Mouse (Mus musculus) embryonic facial prominence, embryonic 14.5 days (tissue): Measurements from ENCODE around the gene Gm2431. TPM values are rescaled to one million over a fixed set of nuclear protein-coding genes. Genes with fewer than 3 reads are reported as not detected.
"Not testable (repeated sequence)": the region's sequence is repeated elsewhere in the genome, so short reads cannot be mapped to it uniquely, and the experiment has no call there.

Experiments used
- ATAC-seq: fragments of 200-750 bp; cut with Nextera tagmentation; 2 replicates; pipeline ENCODE4 v1.8.0; 2017; ENCODE audit warnings: low read depth, moderate number of reproducible peaks, moderate TSS enrichment
- DNase-seq: peaks from one replicate; pipeline ENCODE4 v3.0.0-alpha.2; 2015; ENCODE audit warnings: low spot score
- H3K27ac ChIP-seq: fragments of 300-500 bp; sonication (generic); replicated peaks from 2 replicates; pipeline ENCODE4 v1.5.1; 2014; ENCODE audit warnings: low read depth, mild to moderate bottlenecking, low read length, moderate library complexity
- H3K27me3 ChIP-seq: fragments of 300-500 bp; sonication (generic); replicated peaks from 2 replicates; pipeline ENCODE4 v1.6.1; 2014; ENCODE audit warnings: low read length; ENCODE audit not compliant: control insufficient read depth, insufficient read depth
- H3K36me3 ChIP-seq: fragments of 300-500 bp; sonication (generic); 2 replicates; pipeline ENCODE4 v1.6.1; 2014; ENCODE audit warnings: low read length, mixed read lengths; ENCODE audit not compliant: control insufficient read depth, insufficient read depth
- H3K4me1 ChIP-seq: fragments of 300-500 bp; sonication (generic); 2 replicates; pipeline ENCODE4 v1.6.1; 2014; ENCODE audit warnings: antibody characterized with exemption, low read length; ENCODE audit not compliant: control insufficient read depth, insufficient read depth
- H3K4me2 ChIP-seq: fragments of 300-500 bp; sonication (generic); 2 replicates; pipeline ENCODE4 v1.6.1; 2014; ENCODE audit warnings: low read depth, mild to moderate bottlenecking, low read length, moderate library complexity, mixed read lengths
- H3K4me3 ChIP-seq: fragments of 300-500 bp; sonication (generic); 2 replicates; pipeline ENCODE4 v1.5.1; 2014; ENCODE audit warnings: low read depth, mild to moderate bottlenecking, low read length
- H3K9ac ChIP-seq: fragments of 300-500 bp; sonication (generic); 2 replicates; pipeline ENCODE4 v1.6.1; 2014; ENCODE audit warnings: low read depth, mild to moderate bottlenecking, low read length, moderate library complexity, mixed read lengths
- H3K9me3 ChIP-seq: fragments of 300-500 bp; sonication (generic); 2 replicates; pipeline ENCODE4 v1.6.1; 2016; ENCODE audit warnings: low read length; ENCODE audit not compliant: control insufficient read depth
- WGBS: fragments of 180-500 bp; shearing (Covaris S2); extraction: QIAGEN DNeasy Blood & Tissue Kit; methylation state at CpG from one replicate; pipeline ENCODE4 v1.1.7; 2014; 5-methylcytosine and 5-hydroxymethylcytosine counted together
- polyA plus RNA-seq: library from polyadenylated mRNA; unstranded; fragments of >200 nt; fragmentation: Nextera tagmentation; extraction: Ambion mirVana; gene quantifications from 2 replicates; pipeline ENCODE4 v1.2.1, GENCODE M21; 2014

Gene Gm2431
- polyA plus RNA-seq, 1 experiment from 2014 or later: not detected

- Histone ChIP-seq H3K9ac (peak overlapping the region; percentile 71; the same call in 1 of the 2 replicates), H3K27ac (no peak overlapping the region), H3K9me3 (no peaks in the 10 kb centered on the region), H3K27me3 (peaks cover 6% of the 10 kb centered on the region; the same call in 1 of the 2 replicates), H3K4me3 (peak overlapping the region; percentile 56), H3K4me2 (peak overlapping the region; percentile 73), H3K36me3 (no peaks in the 10 kb centered on the region), H3K4me1 (no peaks in the 10 kb centered on the region)
- ATAC-seq (peak; percentile 61; the same call in 1 of the 2 replicates), DNase-seq (peak; percentile 60)
- 21% methylated on average over 23 of the region's 23 CpGs for WGBS
Observed at GRCm38 (mm10) chr7:142285130-142285835, 27.1 kb upstream of the Gm2431 start.

- under 1% methylated on average over 19 of the region's 19 CpGs for WGBS
Observed at GRCm38 (mm10) chr7:142284615-142285080, 26.5 kb upstream of the Gm2431 start.

GRCm38 (mm10) chr7:142284023-142284591, 26.0 kb upstream of the Gm2431 start:
- ATAC-seq (peak; percentile 85), DNase-seq (peak; percentile 89)
- Histone ChIP-seq H3K4me3 (peak overlapping the region; percentile 56), H3K4me2 (peak overlapping the region; percentile 73), H3K36me3 (no peaks in the 10 kb centered on the region), H3K27me3 (peaks cover 6% of the 10 kb centered on the region; the same call in 1 of the 2 replicates), H3K4me1 (no peaks in the 10 kb centered on the region), H3K9me3 (no peaks in the 10 kb centered on the region), H3K9ac (peak overlapping the region; percentile 71), H3K27ac (peak overlapping the region; percentile 87)
- WGBS: 0% methylated on average over 38 of the region's 38 CpGs

More at GRCm38 (mm10) chr7:142284615-142285080, 26.5 kb upstream of the Gm2431 start:
- Histone ChIP-seq H3K4me3 (peak overlapping the region; percentile 56), H3K9ac (peak overlapping the region; percentile 71), H3K9me3 (no peaks in the 10 kb centered on the region), H3K27me3 (peaks cover 6% of the 10 kb centered on the region; the same call in 1 of the 2 replicates), H3K36me3 (no peaks in the 10 kb centered on the region), H3K4me2 (peak overlapping the region; percentile 73), H3K4me1 (no peaks in the 10 kb centered on the region), H3K27ac (peak overlapping the region; percentile 87)
- ATAC-seq: peak; percentile 89
- peak; percentile 97 for DNase-seq

- H3K9ac ChIP-seq, H3K9me3 ChIP-seq, DNase-seq, H3K4me2 ChIP-seq, H3K36me3 ChIP-seq, H3K27me3 ChIP-seq, H3K27ac ChIP-seq, ATAC-seq, H3K4me1 ChIP-seq, H3K4me3 ChIP-seq: not testable (repeated sequence)
- WGBS: 52% methylated on average over 2 of the region's 2 CpGs
Observed at GRCm38 (mm10) chr7:142282847-142283246, 24.7 kb upstream of the Gm2431 start.

- not testable (repeated sequence) for H3K4me2 ChIP-seq, DNase-seq, H3K9me3 ChIP-seq, H3K36me3 ChIP-seq, H3K27me3 ChIP-seq, ATAC-seq, H3K4me1 ChIP-seq, H3K9ac ChIP-seq, H3K4me3 ChIP-seq, H3K27ac ChIP-seq
- 62% methylated on average over 1 of the region's 1 CpGs for WGBS
Observed at GRCm38 (mm10) chr7:142279291-142279690, 21.1 kb upstream of the Gm2431 start.

- H3K36me3 ChIP-seq, H3K9ac ChIP-seq, H3K4me1 ChIP-seq, H3K4me2 ChIP-seq, H3K27ac ChIP-seq, H3K9me3 ChIP-seq, H3K27me3 ChIP-seq, H3K4me3 ChIP-seq: not testable (repeated sequence)
- ATAC-seq (peak; percentile 75; the same call in 1 of the 2 replicates), DNase-seq (peak; percentile 72)
- WGBS: 3% methylated on average over 3 of the region's 3 CpGs
Observed at GRCm38 (mm10) chr7:142278183-142278582, 20.0 kb upstream of the Gm2431 start.

GRCm38 (mm10) chr7:142274263-142274662, 16.1 kb upstream of the Gm2431 start, which contains the start of gene Gm4559:
Gene Gm4559 (minus strand): TSS chr7:142274363.
- not testable (repeated sequence) for H3K27ac ChIP-seq, H3K9ac ChIP-seq, DNase-seq, H3K27me3 ChIP-seq, ATAC-seq, H3K4me1 ChIP-seq, H3K4me2 ChIP-seq, H3K9me3 ChIP-seq, H3K36me3 ChIP-seq, H3K4me3 ChIP-seq

- Histone ChIP-seq H3K4me3 (no peak overlapping the region), H3K9me3 (no peaks in the 10 kb centered on the region), H3K27ac (no peak overlapping the region), H3K4me1 (no peaks in the 10 kb centered on the region), H3K36me3 (no peaks in the 10 kb centered on the region), H3K27me3 (no peaks in the 10 kb centered on the region), H3K9ac (no peak overlapping the region), H3K4me2 (no peak overlapping the region)
- 0% methylated on average over 2 of the region's 2 CpGs for WGBS
- DNase-seq (peak; percentile 29), ATAC-seq (no peak)
Observed at GRCm38 (mm10) chr7:142255517-142255916, 2.6 kb downstream of the Gm2431 start.
